Mouse (Mus musculus): ENCODE data around the gene Fam173a.

DNA sequence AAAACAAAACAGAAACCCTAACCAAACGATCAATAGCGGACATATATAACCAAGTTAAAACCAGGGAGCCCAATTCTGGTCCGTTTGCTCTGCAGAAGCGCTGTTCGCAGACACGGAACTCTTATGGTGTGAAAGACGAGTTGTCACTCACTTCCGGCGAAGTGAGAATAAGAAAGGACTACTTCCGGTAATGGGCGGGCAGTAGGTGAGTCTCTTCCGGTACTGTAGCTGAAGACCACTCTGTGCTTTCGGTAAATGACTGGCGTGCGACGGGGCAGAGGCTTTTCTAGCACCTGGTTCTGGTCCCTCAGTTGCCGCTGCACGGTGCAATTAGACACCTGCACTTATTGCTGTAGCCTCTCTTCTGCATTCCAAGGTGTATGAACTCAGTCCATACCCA, 30.8 kb upstream of the Fam173a start, which contains the start of gene Wdr24:
- TF ChIP-seq CTCF (IDR thresholded peaks at IDR 0.05; ENCODE audit: extremely low read depth, insufficient read length, insufficient replicate concordance, low read depth, low read length) (no peak), POLR2A (IDR thresholded peaks at IDR 0.05; ENCODE audit: low read depth, low read length) (no peak)
